Mouse (Mus musculus): ENCODE measurements around the gene Arhgap1. TPM values are rescaled to one million over a fixed set of nuclear protein-coding genes. Genes with fewer than 3 reads are reported as not detected.

Arhgap1 gene
- total and polyA plus RNA-seq, 2 experiments from 2014 or later: 85.1 to 95.8 TPM

DNA sequence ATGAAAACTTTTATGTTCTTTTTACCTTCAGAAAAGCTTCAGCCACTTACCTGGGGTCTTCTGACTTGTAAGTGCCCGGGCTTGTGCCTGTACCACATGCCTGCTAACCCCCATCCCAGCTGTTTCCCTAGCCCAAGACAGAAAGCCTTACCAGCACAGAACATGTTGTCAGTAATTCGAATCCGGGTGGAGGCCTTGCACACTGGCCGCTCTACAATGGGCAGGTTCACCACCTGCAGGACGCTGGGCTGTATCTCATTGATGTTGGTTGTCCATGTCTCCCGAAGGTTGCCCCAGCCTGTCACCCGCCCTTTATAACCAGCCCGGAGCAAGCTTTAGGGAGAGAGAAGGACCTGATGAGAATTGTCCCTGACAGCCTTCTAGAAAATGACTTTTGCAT is 21.5 kb upstream of the Arhgap1 start:
- Histone ChIP-seq H3K9ac (replicated peaks; ENCODE audit: low read length) (no peak overlapping the region), H3K4me1 (ENCODE audit: insufficient read depth, low read length) (no peaks in the 10 kb centered on the region), H3K4me3 (ENCODE audit: low read length) (no peak overlapping the region), H3K27me3 (ENCODE audit: insufficient read depth, low read length) (no peaks in the 10 kb centered on the region), H3K4me2 (ENCODE audit: low read depth, low read length) (no peak overlapping the region), H3K9me3 (ENCODE audit: low read length) (no peaks in the 10 kb centered on the region), H3K36me3 (ENCODE audit: insufficient read depth, low read length) (peaks cover 3% of the 10 kb centered on the region; the same call in 1 of the 2 replicates), H3K27ac (no peak overlapping the region)
- no peak for TF ChIP-seq CTCF (IDR thresholded peaks at IDR 0.05; ENCODE audit: low read depth)
- ATAC-seq: no peak
- DNase-seq (ENCODE audit: low spot score): no peak
- 88% methylated on average over 8 of the region's 8 CpGs for WGBS

DNA sequence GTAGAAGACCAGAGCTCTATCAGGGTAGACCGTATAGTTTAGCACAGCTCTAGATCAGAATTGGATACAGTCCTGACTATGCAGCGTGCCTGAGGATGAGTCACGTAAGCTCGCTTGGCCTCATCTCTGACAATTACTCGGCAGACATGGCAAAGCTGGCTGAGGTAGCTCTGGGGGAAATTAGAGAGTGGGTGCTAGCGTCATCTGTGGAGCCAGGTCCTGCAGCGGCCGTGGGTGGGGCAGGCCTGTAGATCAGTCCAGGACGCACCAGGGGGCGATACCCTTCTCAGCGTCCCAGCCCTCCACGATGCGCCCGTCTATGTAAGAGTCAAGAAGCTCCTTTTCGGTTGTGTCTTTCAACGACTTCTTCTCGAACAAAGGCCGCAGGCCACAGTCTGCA is 20.0 kb upstream of the Arhgap1 start:
- ATAC-seq (no peak), DNase-seq (ENCODE audit: low spot score) (no peak)
- TF ChIP-seq CTCF (IDR thresholded peaks at IDR 0.05; ENCODE audit: low read depth): no peak
- Histone ChIP-seq H3K4me2 (ENCODE audit: low read depth, low read length) (no peak overlapping the region), H3K36me3 (ENCODE audit: insufficient read depth, low read length) (no peaks in the 10 kb centered on the region), H3K9ac (replicated peaks; ENCODE audit: low read length) (no peak overlapping the region), H3K27ac (no peak overlapping the region), H3K27me3 (ENCODE audit: insufficient read depth, low read length) (no peaks in the 10 kb centered on the region), H3K4me3 (ENCODE audit: low read length) (no peak overlapping the region), H3K9me3 (ENCODE audit: low read length) (no peaks in the 10 kb centered on the region), H3K4me1 (ENCODE audit: insufficient read depth, low read length) (no peaks in the 10 kb centered on the region)
- WGBS: 83% methylated on average over 18 of the region's 18 CpGs

DNA sequence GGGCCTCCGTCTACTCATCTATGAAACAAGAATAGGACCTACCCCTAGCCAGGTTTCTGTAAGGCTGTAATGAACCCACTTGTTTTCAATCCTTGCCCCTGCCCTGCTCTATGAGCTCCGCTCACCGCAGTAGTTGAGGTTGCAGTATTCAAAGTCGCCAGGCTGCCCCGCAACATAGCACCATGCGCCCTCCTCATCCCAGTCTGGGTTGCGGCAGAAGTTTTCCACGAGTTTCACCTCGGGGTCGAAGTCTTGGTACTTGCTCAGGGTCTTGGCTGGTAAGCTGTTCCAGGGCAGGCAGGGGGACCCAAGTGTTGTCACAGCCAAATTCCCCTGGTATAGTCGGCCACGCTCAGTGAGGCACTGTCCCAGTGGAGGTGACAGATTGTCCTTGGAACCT is 19.3 kb upstream of the Arhgap1 start:
- DNase-seq (ENCODE audit: low spot score): no peak
- no peak overlapping the region for H3K9ac ChIP-seq (replicated peaks; ENCODE audit: low read length)
- H3K4me3 ChIP-seq (ENCODE audit: low read length): no peak overlapping the region
- H3K27me3 ChIP-seq (ENCODE audit: insufficient read depth, low read length): no peaks in the 10 kb centered on the region
- no peaks in the 10 kb centered on the region for H3K9me3 ChIP-seq (ENCODE audit: low read length)
- no peaks in the 10 kb centered on the region for H3K36me3 ChIP-seq (ENCODE audit: insufficient read depth, low read length)
- H3K27ac ChIP-seq: no peak overlapping the region
- TF ChIP-seq CTCF (IDR thresholded peaks at IDR 0.05; ENCODE audit: low read depth): no peak
- no peaks in the 10 kb centered on the region for H3K4me1 ChIP-seq (ENCODE audit: insufficient read depth, low read length)
- ATAC-seq: no peak
- WGBS: 91% methylated on average over 12 of the region's 12 CpGs
- no peak overlapping the region for H3K4me2 ChIP-seq (ENCODE audit: low read depth, low read length)

DNA sequence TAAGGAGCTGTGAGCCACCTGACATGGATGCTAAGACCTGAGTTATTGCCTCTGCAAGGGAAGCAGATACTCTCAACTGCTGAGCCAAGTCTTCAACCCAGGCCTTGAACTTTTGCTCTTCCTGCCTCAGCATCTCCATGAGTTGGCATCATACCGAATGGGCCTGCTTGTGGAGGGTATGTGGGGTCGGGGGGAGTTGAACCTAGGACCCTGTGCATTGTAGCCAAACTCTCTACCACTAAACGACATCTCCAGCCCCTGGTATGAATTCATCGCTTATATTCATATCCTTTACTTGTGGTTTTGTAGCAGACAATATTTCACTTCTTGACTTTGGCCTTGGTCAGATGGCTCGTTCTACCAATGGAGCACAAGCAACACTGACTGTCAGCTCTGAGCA is 17.8 kb upstream of the Arhgap1 start:
- H3K9ac ChIP-seq (replicated peaks; ENCODE audit: low read length): no peak overlapping the region
- no peaks in the 10 kb centered on the region for H3K4me1 ChIP-seq (ENCODE audit: insufficient read depth, low read length)
- no peaks in the 10 kb centered on the region for H3K36me3 ChIP-seq (ENCODE audit: insufficient read depth, low read length)
- no peaks in the 10 kb centered on the region for H3K27me3 ChIP-seq (ENCODE audit: insufficient read depth, low read length)
- H3K4me3 ChIP-seq (ENCODE audit: low read length): no peak overlapping the region
- H3K9me3 ChIP-seq (ENCODE audit: low read length): no peaks in the 10 kb centered on the region
- WGBS: 91% methylated on average over 5 of the region's 5 CpGs
- no peak overlapping the region for H3K4me2 ChIP-seq (ENCODE audit: low read depth, low read length)
- DNase-seq (ENCODE audit: low spot score) (no peak), ATAC-seq (no peak)
- TF ChIP-seq CTCF (IDR thresholded peaks at IDR 0.05; ENCODE audit: low read depth): no peak
- H3K27ac ChIP-seq: no peak overlapping the region

DNA sequence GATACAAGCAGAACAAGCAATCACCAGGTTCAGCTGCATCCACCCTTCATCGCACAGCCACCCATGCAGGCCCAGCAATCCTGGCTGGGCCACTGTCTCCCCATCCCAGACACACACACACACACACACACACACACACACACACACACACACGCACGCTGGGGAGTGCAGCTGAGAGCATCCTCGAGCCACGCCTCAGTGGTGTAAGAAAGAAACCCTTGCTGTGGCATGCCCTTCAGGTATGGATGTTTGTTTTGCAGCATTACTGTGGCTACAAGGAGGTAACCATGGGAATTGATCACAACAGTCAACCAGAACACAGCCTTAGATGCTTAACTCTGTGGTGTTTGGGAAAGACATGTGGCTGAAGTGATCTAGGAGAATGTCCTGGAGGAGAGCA is 17.3 kb upstream of the Arhgap1 start:
- no peak overlapping the region for H3K9ac ChIP-seq (replicated peaks; ENCODE audit: low read length)
- no peak for TF ChIP-seq CTCF (IDR thresholded peaks at IDR 0.05; ENCODE audit: low read depth)
- DNase-seq (ENCODE audit: low spot score) (no peak), ATAC-seq (no peak)
- H3K27me3 ChIP-seq (ENCODE audit: insufficient read depth, low read length): no peaks in the 10 kb centered on the region
- no peak overlapping the region for H3K27ac ChIP-seq
- no peaks in the 10 kb centered on the region for H3K9me3 ChIP-seq (ENCODE audit: low read length)
- H3K4me1 ChIP-seq (ENCODE audit: insufficient read depth, low read length): no peaks in the 10 kb centered on the region
- H3K36me3 ChIP-seq (ENCODE audit: insufficient read depth, low read length): no peaks in the 10 kb centered on the region
- 68% methylated on average over 5 of the region's 5 CpGs for WGBS
- no peak overlapping the region for H3K4me3 ChIP-seq (ENCODE audit: low read length)
- no peak overlapping the region for H3K4me2 ChIP-seq (ENCODE audit: low read depth, low read length)

DNA sequence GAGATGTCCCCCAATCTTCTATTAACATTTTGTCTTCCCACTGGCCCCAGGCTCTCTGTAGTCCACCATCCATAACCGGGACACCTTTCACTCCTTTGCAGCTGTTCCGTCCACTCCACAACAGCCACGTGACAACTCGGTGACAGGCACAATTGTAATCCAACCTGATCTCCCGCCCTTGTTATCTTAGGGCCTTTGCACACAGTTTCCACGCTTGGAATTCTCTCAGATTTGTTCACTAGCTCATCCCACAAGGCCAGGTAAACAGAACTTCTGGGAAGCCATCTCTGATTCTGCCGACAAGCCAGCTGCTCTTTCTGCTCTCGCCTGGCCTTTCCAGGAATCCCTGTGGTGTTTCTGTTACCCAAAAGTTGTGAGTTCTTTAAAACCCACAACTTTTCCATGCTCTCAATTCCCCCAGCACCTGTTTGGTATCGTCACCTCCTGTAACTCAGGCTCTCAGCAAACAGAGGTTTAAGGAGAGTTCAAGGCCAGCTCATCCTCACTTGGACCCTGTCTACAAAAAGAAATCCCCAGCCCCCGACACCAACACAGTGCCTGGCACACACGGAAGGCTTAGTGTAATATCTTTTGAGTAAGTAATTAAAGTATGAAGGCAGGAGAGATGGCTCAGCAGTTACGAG is 16.2 kb upstream of the Arhgap1 start:
- Histone ChIP-seq H3K4me1 (ENCODE audit: insufficient read depth, low read length) (no peaks in the 10 kb centered on the region), H3K27ac (no peak overlapping the region), H3K36me3 (ENCODE audit: insufficient read depth, low read length) (no peaks in the 10 kb centered on the region), H3K27me3 (ENCODE audit: insufficient read depth, low read length) (no peaks in the 10 kb centered on the region), H3K4me2 (ENCODE audit: low read depth, low read length) (no peak overlapping the region), H3K9ac (replicated peaks; ENCODE audit: low read length) (no peak overlapping the region), H3K4me3 (ENCODE audit: low read length) (no peak overlapping the region), H3K9me3 (ENCODE audit: low read length) (no peaks in the 10 kb centered on the region)
- no peak for TF ChIP-seq CTCF (IDR thresholded peaks at IDR 0.05; ENCODE audit: low read depth)
- 82% methylated on average over 12 of the region's 12 CpGs for WGBS
- ATAC-seq (no peak), DNase-seq (ENCODE audit: low spot score) (no peak)

DNA sequence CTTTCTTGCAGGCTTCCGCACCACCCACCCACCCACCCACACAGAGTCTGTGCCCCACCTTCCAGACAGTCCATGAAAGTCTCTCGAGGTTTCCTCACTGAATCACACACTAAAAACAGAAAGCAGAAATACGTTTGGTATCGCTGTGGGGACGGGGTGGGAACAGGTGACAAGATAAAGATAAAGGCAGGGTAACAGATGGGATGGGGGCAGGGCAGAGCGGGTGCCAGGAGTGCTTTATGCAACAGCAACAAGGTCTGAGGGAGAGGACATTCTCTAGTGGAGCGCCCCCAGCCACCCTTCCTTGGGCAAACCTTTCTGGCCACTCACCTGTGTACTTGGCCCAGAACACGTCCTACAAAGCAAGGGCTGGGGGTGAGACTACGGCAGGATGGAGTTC is 14.8 kb upstream of the Arhgap1 start:
- Histone ChIP-seq H3K9me3 (ENCODE audit: low read length) (no peaks in the 10 kb centered on the region), H3K36me3 (ENCODE audit: insufficient read depth, low read length) (no peaks in the 10 kb centered on the region), H3K4me3 (ENCODE audit: low read length) (no peak overlapping the region), H3K9ac (replicated peaks; ENCODE audit: low read length) (no peak overlapping the region), H3K27me3 (ENCODE audit: insufficient read depth, low read length) (no peaks in the 10 kb centered on the region), H3K4me2 (ENCODE audit: low read depth, low read length) (no peak overlapping the region), H3K27ac (no peak overlapping the region), H3K4me1 (ENCODE audit: insufficient read depth, low read length) (no peaks in the 10 kb centered on the region)
- ATAC-seq (no peak), DNase-seq (ENCODE audit: low spot score) (no peak)
- WGBS: 82% methylated on average over 9 of the region's 9 CpGs
- no peak for TF ChIP-seq CTCF (IDR thresholded peaks at IDR 0.05; ENCODE audit: low read depth)
